Mouse (Mus musculus) right cerebral cortex, adult 18-20 months (tissue): ENCODE data around the gene Osbpl3.

Source experiments
- DNase-seq: peaks from one replicate; pipeline ENCODE4 v3.0.0; 2022; ENCODE audit warnings: mixed read lengths

Osbpl3 gene

GRCm38 (mm10) chr6:50455829-50456469 is at the start of gene Osbpl3:
TSS of gene Osbpl3 (minus strand) at chr6:50456201.
- peak; percentile 91 for DNase-seq

- DNase-seq: no peak
Measured at GRCm38 (mm10) chr6:50505531-50505930, 49.5 kb upstream of the Osbpl3 start.

GRCm38 (mm10) chr6:50504711-50505110 is 48.7 kb upstream of the Osbpl3 start:
- no peak for DNase-seq

GRCm38 (mm10) chr6:50503779-50504178 is 47.8 kb upstream of the Osbpl3 start:
- no peak for DNase-seq

- DNase-seq: no peak
Measured at GRCm38 (mm10) chr6:50503031-50503430, 47.0 kb upstream of the Osbpl3 start.

GRCm38 (mm10) chr6:50498346-50498745 is 42.3 kb upstream of the Osbpl3 start:
- DNase-seq: no peak

GRCm38 (mm10) chr6:50490519-50490918 is 34.5 kb upstream of the Osbpl3 start:
- DNase-seq: peak; percentile 47

- DNase-seq: no peak
Measured at GRCm38 (mm10) chr6:50489380-50489779, 33.4 kb upstream of the Osbpl3 start.

- DNase-seq: no peak
Measured at GRCm38 (mm10) chr6:50486035-50486902, 30.3 kb upstream of the Osbpl3 start.

- DNase-seq: peak; percentile 18
Measured at GRCm38 (mm10) chr6:50483426-50483825, 27.4 kb upstream of the Osbpl3 start.

- no peak for DNase-seq
Measured at GRCm38 (mm10) chr6:50481460-50481859, 25.5 kb upstream of the Osbpl3 start.

GRCm38 (mm10) chr6:50466451-50466850 is 10.4 kb upstream of the Osbpl3 start:
- DNase-seq: no peak

- no peak for DNase-seq
Measured at GRCm38 (mm10) chr6:50464690-50465485, 8.9 kb upstream of the Osbpl3 start.

- no peak for DNase-seq
Measured at GRCm38 (mm10) chr6:50462026-50462425, 6.0 kb upstream of the Osbpl3 start.

- peak; percentile 43 for DNase-seq
Measured at GRCm38 (mm10) chr6:50461585-50461984, 5.6 kb upstream of the Osbpl3 start.

GRCm38 (mm10) chr6:50460646-50461045 is 4.6 kb upstream of the Osbpl3 start:
- DNase-seq: no peak

- DNase-seq: no peak
Measured at GRCm38 (mm10) chr6:50460246-50460645, 4.2 kb upstream of the Osbpl3 start.

- no peak for DNase-seq
Measured at GRCm38 (mm10) chr6:50459271-50459670, 3.3 kb upstream of the Osbpl3 start.

- no peak for DNase-seq
Measured at GRCm38 (mm10) chr6:50457551-50458348, 1.7 kb upstream of the Osbpl3 start.

- no peak for DNase-seq
Measured at GRCm38 (mm10) chr6:50456706-50457105, 705 bp upstream of the Osbpl3 start.

- DNase-seq: peak; percentile 39
Measured at GRCm38 (mm10) chr6:50455102-50455828, 736 bp downstream of the Osbpl3 start.

GRCm38 (mm10) chr6:50453651-50454050 is 2.4 kb downstream of the Osbpl3 start:
- no peak for DNase-seq
